Mouse (Mus musculus) liver (tissue): ENCODE results near the gene Lsamp.
A peak's percentile ranks its signal among the peaks of the same experiment; 100 is the strongest.

Experiments
- DNase-seq: peaks from one replicate; pipeline ENCODE4 v3.0.0-alpha.2; 2020; ENCODE audit warnings: mixed read lengths

Lsamp gene

GRCm38 (mm10) chr16:40290132-40290531 is 306.0 kb downstream of the Lsamp start:
- DNase-seq = no peak

- no peak for DNase-seq
Measured at GRCm38 (mm10) chr16:40294296-40294882, 310.2 kb downstream of the Lsamp start.

GRCm38 (mm10) chr16:40295240-40295639 is 311.1 kb downstream of the Lsamp start:
- no peak for DNase-seq

GRCm38 (mm10) chr16:40307666-40308065 is 323.5 kb downstream of the Lsamp start:
- DNase-seq = no peak

- DNase-seq = no peak
Measured at GRCm38 (mm10) chr16:40316199-40316598, 332.0 kb downstream of the Lsamp start.

GRCm38 (mm10) chr16:40324811-40325210 is 340.6 kb downstream of the Lsamp start:
- DNase-seq = no peak

GRCm38 (mm10) chr16:40328249-40328820 is 344.2 kb downstream of the Lsamp start:
- no peak for DNase-seq

GRCm38 (mm10) chr16:40369677-40370076 is 385.5 kb downstream of the Lsamp start:
- no peak for DNase-seq

GRCm38 (mm10) chr16:40371291-40371690 is 387.1 kb downstream of the Lsamp start:
- DNase-seq = no peak

GRCm38 (mm10) chr16:40375314-40375713 is 391.2 kb downstream of the Lsamp start:
- no peak for DNase-seq

- no peak for DNase-seq
Measured at GRCm38 (mm10) chr16:40377129-40377799, 393.1 kb downstream of the Lsamp start.

- DNase-seq = no peak
Measured at GRCm38 (mm10) chr16:40392106-40392505, 407.9 kb downstream of the Lsamp start.

- DNase-seq = no peak
Measured at GRCm38 (mm10) chr16:40399531-40399930, 415.4 kb downstream of the Lsamp start.

- DNase-seq = no peak
Measured at GRCm38 (mm10) chr16:40434280-40434679, 450.1 kb downstream of the Lsamp start.

- DNase-seq = no peak
Measured at GRCm38 (mm10) chr16:40436415-40436814, 452.3 kb downstream of the Lsamp start.

- DNase-seq = no peak
Measured at GRCm38 (mm10) chr16:40437879-40438278, 453.7 kb downstream of the Lsamp start.

GRCm38 (mm10) chr16:40438876-40439275 is 454.7 kb downstream of the Lsamp start:
- DNase-seq = no peak

- no peak for DNase-seq
Measured at GRCm38 (mm10) chr16:40446587-40446986, 462.4 kb downstream of the Lsamp start.

- DNase-seq = no peak
Measured at GRCm38 (mm10) chr16:40463411-40464058, 479.4 kb downstream of the Lsamp start.

- peak; percentile 9 for DNase-seq
Measured at GRCm38 (mm10) chr16:40466596-40466995, 482.4 kb downstream of the Lsamp start.

GRCm38 (mm10) chr16:40470946-40471345 is 486.8 kb downstream of the Lsamp start:
- no peak for DNase-seq

GRCm38 (mm10) chr16:40471967-40472366 is 487.8 kb downstream of the Lsamp start:
- no peak for DNase-seq

GRCm38 (mm10) chr16:40491606-40492005 is 507.4 kb downstream of the Lsamp start:
- no peak for DNase-seq
